In genomic region chr10:88739818-88740217, GRCm38 (mm10) we compare ENCODE assay signal across 26 mouse cellular contexts. TPM values are rescaled to one million over a fixed set of nuclear protein-coding genes. Genes with fewer than 3 reads are reported as not detected.
DNase-seq lines count a peak whose midpoint lies in the region; ATAC-seq and TF ChIP-seq lines count a peak whose summit lies in the region.
"Had no signal": no experiment of that assay in that cellular context is flagged by ENCODE, and none has a peak within 500 bp of the region (broad histone marks: within the 10 kb centered on the region; RNA-seq: fewer than 3 reads in every experiment).

No protein-coding gene starts in this region.

- H3K27ac ChIP-seq in heart, embryonic 10.5 days, result no peak overlapping the region
- no peak overlapping the region for H3K27ac ChIP-seq in intestine, postnatal 0 days (ENCODE audit: low read depth, low read length)
- H3K27ac ChIP-seq in embryonic facial prominence, embryonic 10.5 days (replicated peaks), result no peak overlapping the region
- H3K27ac ChIP-seq: forebrain, embryonic 10.5 days; gastrocnemius, adult 2 months; heart, adult 2 months; hindbrain, embryonic 12.5 days; hindbrain, embryonic 15.5 days had no signal

- 97% methylated on average over 1 of the region's 1 CpGs for WGBS in heart, embryonic 10.5 days
- 50% methylated on average over 1 of the region's 1 CpGs for WGBS in intestine, postnatal 0 days
- WGBS in embryonic facial prominence, embryonic 10.5 days, result 92% methylated on average over 1 of the region's 1 CpGs

- no peak for TF ChIP-seq CTCF in intestine, postnatal 0 days (IDR thresholded peaks at IDR 0.05; ENCODE audit: low read depth)

- no peak overlapping the region for H3K9ac ChIP-seq in intestine, postnatal 0 days (ENCODE audit: low read depth, low read length)
- H3K9ac ChIP-seq: forebrain, postnatal 0 days; hindbrain, embryonic 12.5 days; hindbrain, embryonic 15.5 days had no signal

- ATAC-seq in intestine, postnatal 0 days, result peak; percentile 83
- peak; percentile 52 for ATAC-seq in megakaryocyte progenitor cell, adult 5-6 weeks (replicated peaks; ENCODE audit: poor library complexity)
- ATAC-seq: forebrain, embryonic 14.5 days; forebrain, postnatal 0 days had no signal

- no peak overlapping the region for H3K4me3 ChIP-seq in heart, embryonic 10.5 days
- H3K4me3 ChIP-seq in intestine, postnatal 0 days (ENCODE audit: low read depth, low read length), result no peak overlapping the region
- H3K4me3 ChIP-seq in embryonic facial prominence, embryonic 10.5 days, result no peak overlapping the region
- H3K4me3 ChIP-seq: forebrain, embryonic 10.5 days; gastrocnemius, adult 2 months; heart, adult 2 months; hindbrain, embryonic 12.5 days; hindbrain, embryonic 15.5 days had no signal

- DNase-seq in heart, adult 11 months, result peak; percentile 64
- no peak for DNase-seq in heart, embryonic 10.5 days (ENCODE audit: low spot score)
- DNase-seq in embryonic facial prominence, embryonic 10.5 days (ENCODE audit: low spot score), result no peak
- no peak for DNase-seq in urinary bladder, postnatal 14 days (ENCODE audit: low spot score)
- DNase-seq in left cerebral cortex, adult 11 months (ENCODE audit: low spot score), result no peak
- DNase-seq: adrenal gland, adult 2 months; adrenal gland, postnatal 25 days; cerebellum, adult 11-12 months; cerebellum, adult 8-10 months; cerebellum, postnatal 10 days; cerebellum, postnatal 36 days; embryo, embryonic 11 days; forebrain, postnatal 0 days; gastrocnemius, adult 2 months; gastrocnemius, postnatal 14 days; heart, adult 2 months had no signal

- no peaks in the 10 kb centered on the region for H3K4me1 ChIP-seq in heart, embryonic 10.5 days
- H3K4me1 ChIP-seq in intestine, postnatal 0 days (replicated peaks; ENCODE audit: control insufficient read depth, insufficient read depth, low read length), result no peaks in the 10 kb centered on the region
- no peaks in the 10 kb centered on the region for H3K4me1 ChIP-seq in embryonic facial prominence, embryonic 10.5 days
- H3K4me1 ChIP-seq: forebrain, embryonic 10.5 days; hindbrain, embryonic 12.5 days; hindbrain, embryonic 15.5 days had no signal

- no peak overlapping the region for H3K4me2 ChIP-seq in intestine, postnatal 0 days (replicated peaks; ENCODE audit: low read depth)
- H3K4me2 ChIP-seq: heart, embryonic 11.5 days; hindbrain, embryonic 12.5 days; hindbrain, embryonic 15.5 days had no signal

- no peaks in the 10 kb centered on the region for H3K27me3 ChIP-seq in heart, embryonic 10.5 days (ENCODE audit: insufficient read depth, poor library complexity, severe bottlenecking)
- no peaks in the 10 kb centered on the region for H3K27me3 ChIP-seq in intestine, postnatal 0 days (replicated peaks; ENCODE audit: control insufficient read depth, insufficient read depth, low read length)
- H3K27me3 ChIP-seq in embryonic facial prominence, embryonic 10.5 days (replicated peaks; ENCODE audit: low read depth, poor library complexity, severe bottlenecking), result no peaks in the 10 kb centered on the region
- H3K27me3 ChIP-seq: hindbrain, embryonic 12.5 days; hindbrain, embryonic 15.5 days had no signal

- no peaks in the 10 kb centered on the region for H3K9me3 ChIP-seq in heart, embryonic 10.5 days
- H3K9me3 ChIP-seq in intestine, postnatal 0 days (ENCODE audit: control insufficient read depth), result no peaks in the 10 kb centered on the region
- no peaks in the 10 kb centered on the region for H3K9me3 ChIP-seq in embryonic facial prominence, embryonic 10.5 days
- H3K9me3 ChIP-seq: forebrain, embryonic 10.5 days; hindbrain, embryonic 12.5 days; hindbrain, embryonic 15.5 days had no signal

- H3K36me3 ChIP-seq in heart, embryonic 10.5 days, result peaks cover 73% of the 10 kb centered on the region
- peaks cover 44% of the 10 kb centered on the region for H3K36me3 ChIP-seq in intestine, postnatal 0 days (ENCODE audit: control insufficient read depth, insufficient read depth)
- peaks cover 83% of the 10 kb centered on the region for H3K36me3 ChIP-seq in embryonic facial prominence, embryonic 10.5 days (replicated peaks)

RNA-seq across cellular contexts. Expression of gene Arl1, which starts 9.2 kb away (rescaled TPM):
- 149 and 156 TPM in 2 replicates for polyA plus RNA-seq in heart, embryonic 10.5 days (2016; fragmentation: Nextera tagmentation; extraction: Ambion mirVana)
- 153 and 163 TPM in 2 replicates for polyA plus RNA-seq in intestine, postnatal 0 days (2015; fragmentation: Nextera tagmentation; extraction: Ambion mirVana)
- total RNA-seq in megakaryocyte progenitor cell, adult 5-6 weeks (2015), result 101 and 115 TPM in 2 replicates
- total RNA-seq in megakaryocyte progenitor cell, adult 5-6 weeks (2017), result 104 and 116 TPM in 2 replicates
- polyA plus RNA-seq in embryonic facial prominence, embryonic 10.5 days (2016; fragmentation: Nextera tagmentation; extraction: Ambion mirVana), result 152 and 156 TPM in 2 replicates

RNA-seq across cellular contexts. Expression of gene Spic, which starts 55.0 kb away (rescaled TPM):
- polyA plus RNA-seq in heart, embryonic 10.5 days (2016; fragmentation: Nextera tagmentation; extraction: Ambion mirVana), result not detected in 2 replicates
- polyA plus RNA-seq in intestine, postnatal 0 days (2015; fragmentation: Nextera tagmentation; extraction: Ambion mirVana), result 0.20 and 0.59 TPM in 2 replicates
- 0.39 and 0.42 TPM in 2 replicates for total RNA-seq in megakaryocyte progenitor cell, adult 5-6 weeks (2015)
- total RNA-seq in megakaryocyte progenitor cell, adult 5-6 weeks (2017), result 0.07 and 0.62 TPM in 2 replicates
- polyA plus RNA-seq in embryonic facial prominence, embryonic 10.5 days (2016; fragmentation: Nextera tagmentation; extraction: Ambion mirVana), result not detected in 2 replicates
- total RNA-seq: forebrain, postnatal 0 days; gastrocnemius, adult 2 months; gastrocnemius, postnatal 14 days had no signal
- polyA plus RNA-seq: cortical plate, adult 2 months; embryonic facial prominence, embryonic 11.5 days; forebrain, embryonic 10.5 days; forebrain, postnatal 0 days; frontal cortex, adult 2 months; heart, embryonic 11.5 days; hindbrain, embryonic 12.5 days; hindbrain, embryonic 15.5 days had no signal
